Mouse (Mus musculus): ENCODE measurements at regions not wholly inside any gene's neighbourhood (a gene's known extent, or its start where the extent isn't known, plus 50 kb on each side); places are given as distances from the start of the nearest gene placed in this dataset.

- ATAC-seq, result no peak; the same call in 1 of the 2 replicates
- Histone ChIP-seq H3K4me3 (ENCODE audit: low read length) (no peak overlapping the region), H3K36me3 (ENCODE audit: insufficient read depth, low read length) (no peaks in the 10 kb centered on the region), H3K4me2 (ENCODE audit: low read depth, low read length) (no peak overlapping the region), H3K4me1 (ENCODE audit: insufficient read depth, low read length) (0 out of 2 replicates have a peak, but pooled peaks cover 5% of the 10 kb centered on the region), H3K27ac (peak overlapping the region; percentile 34; the same call in 1 of the 2 replicates), H3K9me3 (ENCODE audit: low read length) (no peaks in the 10 kb centered on the region), H3K27me3 (ENCODE audit: insufficient read depth, low read length) (no peaks in the 10 kb centered on the region), H3K9ac (replicated peaks; ENCODE audit: low read length) (no peak overlapping the region)
- peak; percentile 62 for DNase-seq (ENCODE audit: low spot score)
- TF ChIP-seq CTCF (IDR thresholded peaks at IDR 0.05; ENCODE audit: low read depth), result no peak
- WGBS, result 53% methylated on average over 9 of the region's 9 CpGs
These were observed 188.2 kb upstream of the Cnr1 start for GRCm38 (mm10) chr4:33736061-33736701.

- H3K9me3 ChIP-seq (ENCODE audit: low read length), result no peaks in the 10 kb centered on the region
- TF ChIP-seq CTCF (IDR thresholded peaks at IDR 0.05; ENCODE audit: low read depth), result no peak
These were observed 187.1 kb upstream of the Cnr1 start for GRCm38 (mm10) chr4:33737337-33737736.

DNA sequence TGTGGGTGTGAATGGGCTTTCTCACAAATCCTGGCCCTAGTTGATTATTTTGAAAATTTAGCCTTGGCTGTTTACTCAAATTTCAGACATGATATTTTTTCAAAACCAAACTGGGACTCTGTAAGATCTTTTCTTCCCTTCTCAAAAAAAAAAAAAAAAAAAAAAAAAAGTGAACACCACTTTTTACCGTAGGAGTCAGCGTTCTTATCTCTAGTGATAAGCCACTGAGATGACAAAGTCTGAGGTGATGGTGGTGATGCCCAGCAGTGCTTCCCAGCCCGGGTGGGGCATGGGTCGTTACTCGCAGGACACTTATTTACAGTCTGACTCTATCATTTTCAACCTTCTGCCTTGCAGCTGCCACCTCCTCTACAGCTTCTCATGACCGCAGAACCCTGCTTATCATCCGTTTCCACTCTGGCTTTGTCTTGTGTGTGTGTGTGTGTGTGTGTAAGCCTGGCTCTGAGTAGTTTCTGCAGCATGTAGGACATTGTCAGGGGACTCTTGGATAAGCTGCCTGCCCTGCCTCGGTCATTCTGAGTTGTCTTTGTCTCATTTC, 186.5 kb upstream of the Cnr1 start:
- no peak for TF ChIP-seq CTCF (IDR thresholded peaks at IDR 0.05; ENCODE audit: low read depth)
- H3K9me3 ChIP-seq (ENCODE audit: low read length), result no peaks in the 10 kb centered on the region
- WGBS, result 63% methylated on average over 8 of the region's 8 CpGs
- no peaks in the 10 kb centered on the region for H3K27me3 ChIP-seq (ENCODE audit: insufficient read depth, low read length)
- H3K4me2 ChIP-seq (ENCODE audit: low read depth, low read length), result no peak overlapping the region
- no peak overlapping the region for H3K27ac ChIP-seq
- H3K36me3 ChIP-seq (ENCODE audit: insufficient read depth, low read length), result no peaks in the 10 kb centered on the region
- no peak overlapping the region for H3K9ac ChIP-seq (replicated peaks; ENCODE audit: low read length)
- H3K4me1 ChIP-seq (ENCODE audit: insufficient read depth, low read length), result 0 out of 2 replicates have a peak, but pooled peaks cover 5% of the 10 kb centered on the region
- ATAC-seq, result no peak
- no peak for DNase-seq (ENCODE audit: low spot score)
- H3K4me3 ChIP-seq (ENCODE audit: low read length), result no peak overlapping the region

More at GRCm38 (mm10) chr4:33737337-33737736, 187.1 kb upstream of the Cnr1 start:
- no peak overlapping the region for H3K4me3 ChIP-seq (ENCODE audit: low read length)
- H3K4me2 ChIP-seq (ENCODE audit: low read depth, low read length), result no peak overlapping the region
- no peak overlapping the region for H3K27ac ChIP-seq
- 58% methylated on average over 1 of the region's 1 CpGs for WGBS
- H3K4me1 ChIP-seq (ENCODE audit: insufficient read depth, low read length), result 0 out of 2 replicates have a peak, but pooled peaks cover 5% of the 10 kb centered on the region
- H3K36me3 ChIP-seq (ENCODE audit: insufficient read depth, low read length), result no peaks in the 10 kb centered on the region
- H3K27me3 ChIP-seq (ENCODE audit: insufficient read depth, low read length), result no peaks in the 10 kb centered on the region
- DNase-seq (ENCODE audit: low spot score), result no peak
- ATAC-seq, result no peak
- H3K9ac ChIP-seq (replicated peaks; ENCODE audit: low read length), result no peak overlapping the region

DNA sequence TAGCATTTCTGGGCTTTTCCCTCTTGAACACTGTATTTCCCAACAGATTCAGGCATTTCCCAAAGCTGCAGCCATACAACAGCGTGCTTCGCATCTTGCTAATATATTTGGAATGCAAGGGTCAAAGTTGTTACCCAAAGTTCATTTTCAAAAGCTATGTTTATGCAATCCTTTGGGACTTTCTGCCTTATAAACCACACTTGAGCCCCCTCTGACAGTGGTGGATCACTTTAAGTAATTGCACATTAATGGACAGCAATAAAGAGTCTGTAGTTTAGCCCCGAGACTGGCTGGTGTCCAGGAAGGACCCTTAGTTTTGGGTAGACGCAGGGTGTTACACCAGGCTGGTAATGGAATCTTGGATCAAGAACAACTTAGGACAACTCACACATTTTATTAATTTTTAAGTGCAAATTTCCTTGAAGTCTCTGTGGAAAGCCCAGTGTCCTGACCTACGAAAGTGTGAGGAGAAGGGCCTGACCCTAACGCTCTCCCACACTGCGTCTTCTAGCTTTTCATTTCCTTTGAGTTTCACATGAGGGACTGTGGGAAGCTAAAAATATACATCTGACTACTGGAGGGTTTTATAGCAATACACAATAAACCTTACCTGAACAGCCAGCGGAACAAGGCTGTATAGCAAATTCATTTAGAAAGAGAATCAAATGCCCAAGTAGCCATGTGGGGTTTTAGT, 185.0 kb upstream of the Cnr1 start:
- H3K4me3 ChIP-seq (ENCODE audit: low read length), result no peak overlapping the region
- H3K27me3 ChIP-seq (ENCODE audit: insufficient read depth, low read length), result no peaks in the 10 kb centered on the region
- 0 out of 2 replicates have a peak, but pooled peaks cover 5% of the 10 kb centered on the region for H3K4me1 ChIP-seq (ENCODE audit: insufficient read depth, low read length)
- ATAC-seq (no peak), DNase-seq (ENCODE audit: low spot score) (no peak)
- no peak overlapping the region for H3K27ac ChIP-seq
- 79% methylated on average over 8 of the region's 8 CpGs for WGBS
- no peak overlapping the region for H3K9ac ChIP-seq (replicated peaks; ENCODE audit: low read length)
- no peaks in the 10 kb centered on the region for H3K36me3 ChIP-seq (ENCODE audit: insufficient read depth, low read length)
- TF ChIP-seq CTCF (IDR thresholded peaks at IDR 0.05; ENCODE audit: low read depth), result no peak
- no peak overlapping the region for H3K4me2 ChIP-seq (ENCODE audit: low read depth, low read length)
- H3K9me3 ChIP-seq (ENCODE audit: low read length), result no peaks in the 10 kb centered on the region

- Histone ChIP-seq H3K4me2 (ENCODE audit: low read depth, low read length) (no peak overlapping the region), H3K9ac (replicated peaks; ENCODE audit: low read length) (no peak overlapping the region), H3K4me3 (ENCODE audit: low read length) (no peak overlapping the region), H3K4me1 (ENCODE audit: insufficient read depth, low read length) (no peaks in the 10 kb centered on the region), H3K36me3 (ENCODE audit: insufficient read depth, low read length) (no peaks in the 10 kb centered on the region), H3K27me3 (ENCODE audit: insufficient read depth, low read length) (no peaks in the 10 kb centered on the region), H3K9me3 (ENCODE audit: low read length) (no peaks in the 10 kb centered on the region), H3K27ac (no peak overlapping the region)
- DNase-seq (ENCODE audit: low spot score) (no peak), ATAC-seq (no peak)
- no peak for TF ChIP-seq CTCF (IDR thresholded peaks at IDR 0.05; ENCODE audit: low read depth)
- WGBS, result 79% methylated on average over 12 of the region's 12 CpGs
These were observed 183.4 kb upstream of the Cnr1 start for GRCm38 (mm10) chr4:33740982-33741381.

DNA sequence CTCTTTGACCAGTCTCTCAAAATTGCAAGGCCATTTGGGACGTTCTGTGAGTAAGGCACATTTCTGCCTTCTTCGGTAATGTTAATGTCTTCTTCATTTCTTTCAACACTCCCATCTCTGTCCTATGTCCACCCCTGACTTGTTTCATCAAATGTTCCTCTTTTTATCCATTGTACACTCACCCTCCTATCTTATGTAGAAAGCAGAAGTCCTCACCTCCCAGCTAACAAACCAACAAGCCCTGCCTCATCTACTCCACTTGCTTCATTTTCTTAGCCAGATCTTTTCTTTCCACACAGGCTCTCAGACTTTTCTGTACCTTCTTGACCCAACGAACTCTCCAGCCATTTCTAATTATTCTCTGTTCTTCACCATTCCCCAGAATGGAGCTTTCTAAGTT, 179.2 kb upstream of the Cnr1 start:
- Histone ChIP-seq H3K27me3 (ENCODE audit: insufficient read depth, low read length) (no peaks in the 10 kb centered on the region), H3K9me3 (ENCODE audit: low read length) (no peaks in the 10 kb centered on the region), H3K9ac (replicated peaks; ENCODE audit: low read length) (no peak overlapping the region), H3K4me1 (ENCODE audit: insufficient read depth, low read length) (no peaks in the 10 kb centered on the region), H3K4me2 (ENCODE audit: low read depth, low read length) (no peak overlapping the region), H3K4me3 (ENCODE audit: low read length) (no peak overlapping the region), H3K27ac (no peak overlapping the region), H3K36me3 (ENCODE audit: insufficient read depth, low read length) (no peaks in the 10 kb centered on the region)
- WGBS, result 82% methylated on average over 3 of the region's 3 CpGs
- ATAC-seq (no peak), DNase-seq (ENCODE audit: low spot score) (no peak)
- TF ChIP-seq CTCF (IDR thresholded peaks at IDR 0.05; ENCODE audit: low read depth), result no peak
